Mouse (Mus musculus) brain, embryonic 14.5 days (tissue): ENCODE results near the gene Adamts8.

ENCODE experiments used
- CTCF ChIP-seq: fragments of 200-500 bp; IDR thresholded peaks from 2 replicates; pipeline ENCODE4 v1.5.1; 2012; ENCODE audit warnings: inconsistent platforms, mild to moderate bottlenecking, moderate library complexity, borderline replicate concordance; ENCODE audit not compliant: insufficient read depth, insufficient read length; ENCODE audit errors: extremely low read depth
- POLR2A ChIP-seq: fragments of 200-500 bp; IDR thresholded peaks from 2 replicates; pipeline ENCODE4 v1.6.1; 2012; ENCODE audit warnings: mild to moderate bottlenecking, inconsistent platforms, borderline replicate concordance; ENCODE audit not compliant: poor library complexity, insufficient read depth, insufficient read length, severe bottlenecking; ENCODE audit errors: extremely low read depth

DNA sequence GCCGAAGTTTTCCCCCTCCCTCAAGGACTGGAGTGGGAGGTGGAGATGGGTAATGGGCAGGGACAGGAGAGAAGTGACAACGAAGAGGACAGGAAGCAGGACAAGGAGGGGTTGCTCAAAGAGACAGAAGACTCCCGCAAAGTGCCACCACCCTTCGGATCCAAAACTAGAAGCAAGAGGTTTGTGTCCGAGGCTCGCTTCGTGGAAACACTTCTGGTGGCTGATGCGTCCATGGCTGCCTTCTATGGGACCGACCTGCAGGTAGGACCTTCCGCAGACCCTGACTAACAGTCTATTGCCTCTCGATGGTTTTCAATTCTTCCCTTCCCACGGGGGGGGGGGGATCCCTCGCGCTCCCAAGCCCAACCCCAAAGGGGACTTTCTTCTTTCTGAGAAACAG lies 979 bp downstream of the Adamts8 start:
- no peak for TF ChIP-seq POLR2A
- TF ChIP-seq CTCF = no peak
